Mouse (Mus musculus): Measurements from ENCODE around the gene B4galnt4. TPM values are rescaled to one million over a fixed set of nuclear protein-coding genes. Genes with fewer than 3 reads are reported as not detected.
A peak's percentile ranks its signal among the peaks of the same experiment; 100 is the strongest.

The B4galnt4 gene
- polyA plus RNA-seq, 1 experiment from 2014 or later, result 1.0 TPM

- WGBS, result 66% methylated on average over 2 of the region's 2 CpGs
- Histone ChIP-seq H3K36me3 (no peaks in the 10 kb centered on the region), H3K27me3 (peaks cover 58% of the 10 kb centered on the region), H3K4me2 (peak overlapping the region; percentile 96), H3K9me3 (replicated peaks) (no peaks in the 10 kb centered on the region), H3K27ac (no peak overlapping the region), H3K9ac (no peak overlapping the region), H3K4me1 (replicated peaks) (peaks cover 12% of the 10 kb centered on the region), H3K4me3 (peak overlapping the region; percentile 60)
- ATAC-seq (replicated peaks; ENCODE audit: insufficient number of reproducible peaks, insufficient read depth, low FRiP score, low read depth), result no peak
Observed at GRCm38 (mm10) chr7:141059929-141060328, 975 bp upstream of the B4galnt4 start.

DNA sequence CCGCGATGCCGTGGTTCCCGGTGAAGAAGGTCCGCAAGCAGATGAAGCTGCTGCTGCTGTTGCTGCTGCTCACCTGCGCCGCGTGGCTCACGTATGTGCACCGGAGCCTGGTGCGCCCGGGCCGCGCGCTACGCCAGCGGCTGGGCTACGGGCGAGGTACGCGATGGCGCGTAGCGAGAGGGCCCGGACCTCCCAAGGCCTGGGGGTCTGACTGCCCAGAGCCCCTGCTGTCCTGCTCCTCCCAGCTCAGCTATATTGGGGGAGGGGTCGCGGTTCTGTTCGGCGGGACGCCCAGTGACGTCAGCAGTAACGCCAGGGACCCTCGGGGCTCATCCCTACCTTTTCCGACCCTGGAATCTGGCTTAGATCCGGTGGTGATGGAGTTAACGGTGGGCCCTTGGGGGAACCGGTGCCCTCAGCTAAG lies 377 bp downstream of the B4galnt4 start:
- Histone ChIP-seq H3K27me3 (peaks cover 58% of the 10 kb centered on the region), H3K9ac (peak overlapping the region; percentile 55), H3K4me3 (peak overlapping the region; percentile 60), H3K9me3 (replicated peaks) (no peaks in the 10 kb centered on the region), H3K4me1 (replicated peaks) (peaks cover 12% of the 10 kb centered on the region), H3K36me3 (no peaks in the 10 kb centered on the region), H3K27ac (no peak overlapping the region), H3K4me2 (peak overlapping the region; percentile 96)
- 3% methylated on average over 37 of the region's 37 CpGs for WGBS
- ATAC-seq (replicated peaks; ENCODE audit: insufficient number of reproducible peaks, insufficient read depth, low FRiP score, low read depth), result peak; percentile 8; the same call in 1 of the 2 replicates

DNA sequence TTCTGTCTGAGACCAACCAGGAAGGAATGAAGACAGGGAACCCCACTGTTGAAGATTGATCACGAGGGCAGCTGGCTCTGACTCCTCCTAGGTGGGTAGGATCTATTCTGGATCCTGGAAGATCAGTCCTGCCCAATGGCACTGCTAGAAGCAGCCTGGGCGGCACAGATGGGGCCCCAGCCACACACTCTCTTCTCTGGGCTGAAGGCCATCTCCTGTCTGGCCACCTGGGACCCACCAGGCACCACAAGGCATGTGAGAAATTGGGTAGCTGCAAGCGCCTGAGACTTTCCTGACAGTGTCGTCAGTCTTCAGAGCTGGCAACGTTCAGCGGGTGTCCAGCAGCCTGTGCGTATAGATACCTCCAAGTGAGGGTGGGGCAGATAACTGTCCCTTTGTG lies 1.6 kb downstream of the B4galnt4 start:
- H3K9me3 ChIP-seq (replicated peaks), result no peaks in the 10 kb centered on the region
- no peak overlapping the region for H3K9ac ChIP-seq
- no peaks in the 10 kb centered on the region for H3K36me3 ChIP-seq
- WGBS, result 69% methylated on average over 7 of the region's 7 CpGs
- no peak overlapping the region for H3K4me2 ChIP-seq
- no peak overlapping the region for H3K27ac ChIP-seq
- ATAC-seq (replicated peaks; ENCODE audit: insufficient number of reproducible peaks, insufficient read depth, low FRiP score, low read depth), result no peak
- peaks cover 67% of the 10 kb centered on the region for H3K27me3 ChIP-seq
- H3K4me1 ChIP-seq (replicated peaks), result peaks cover 12% of the 10 kb centered on the region
- H3K4me3 ChIP-seq, result no peak overlapping the region

DNA sequence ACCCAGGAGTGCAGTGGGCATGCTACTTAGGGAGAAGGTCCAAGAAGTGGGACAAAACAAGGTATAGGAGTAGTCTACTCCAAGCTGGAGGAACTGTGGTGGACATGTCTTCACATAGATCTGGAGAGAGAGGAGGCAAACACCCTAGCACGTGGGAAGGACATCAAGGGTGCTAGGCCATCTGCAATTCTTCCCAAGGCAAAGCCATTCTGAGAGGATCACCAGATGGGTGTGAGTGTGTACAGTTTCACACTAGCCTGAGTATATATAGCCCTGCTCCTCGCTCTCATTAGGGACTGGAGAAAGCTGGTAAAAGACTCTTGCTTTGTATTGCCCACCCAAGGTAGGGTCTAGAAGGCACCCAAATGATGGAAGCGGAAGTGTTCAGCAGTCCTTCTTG lies 2.4 kb downstream of the B4galnt4 start:
- no peak overlapping the region for H3K9ac ChIP-seq
- no peak for ATAC-seq (replicated peaks; ENCODE audit: insufficient number of reproducible peaks, insufficient read depth, low FRiP score, low read depth)
- H3K9me3 ChIP-seq (replicated peaks), result no peaks in the 10 kb centered on the region
- H3K4me1 ChIP-seq (replicated peaks), result peaks cover 12% of the 10 kb centered on the region
- H3K4me3 ChIP-seq, result no peak overlapping the region
- peaks cover 75% of the 10 kb centered on the region for H3K27me3 ChIP-seq
- H3K27ac ChIP-seq, result no peak overlapping the region
- H3K4me2 ChIP-seq, result no peak overlapping the region
- 81% methylated on average over 3 of the region's 3 CpGs for WGBS
- no peaks in the 10 kb centered on the region for H3K36me3 ChIP-seq

- H3K27me3 ChIP-seq, result peaks cover 75% of the 10 kb centered on the region
- no peaks in the 10 kb centered on the region for H3K9me3 ChIP-seq (replicated peaks)
- ATAC-seq (replicated peaks; ENCODE audit: insufficient number of reproducible peaks, insufficient read depth, low FRiP score, low read depth), result no peak
- 64% methylated on average over 7 of the region's 7 CpGs for WGBS
- H3K36me3 ChIP-seq, result no peaks in the 10 kb centered on the region
- no peak overlapping the region for H3K4me2 ChIP-seq
- no peak overlapping the region for H3K27ac ChIP-seq
- no peak overlapping the region for H3K4me3 ChIP-seq
- peaks cover 12% of the 10 kb centered on the region for H3K4me1 ChIP-seq (replicated peaks)
- H3K9ac ChIP-seq, result no peak overlapping the region
Observed at GRCm38 (mm10) chr7:141064175-141064574, 3.3 kb downstream of the B4galnt4 start.

GRCm38 (mm10) chr7:141064576-141064975 lies 3.7 kb downstream of the B4galnt4 start:
- no peaks in the 10 kb centered on the region for H3K9me3 ChIP-seq (replicated peaks)
- H3K36me3 ChIP-seq, result no peaks in the 10 kb centered on the region
- ATAC-seq (replicated peaks; ENCODE audit: insufficient number of reproducible peaks, insufficient read depth, low FRiP score, low read depth), result no peak
- no peak overlapping the region for H3K4me3 ChIP-seq
- no peak overlapping the region for H3K4me2 ChIP-seq
- peaks cover 73% of the 10 kb centered on the region for H3K27me3 ChIP-seq
- H3K4me1 ChIP-seq (replicated peaks), result peaks cover 12% of the 10 kb centered on the region
- no peak overlapping the region for H3K27ac ChIP-seq
- 85% methylated on average over 7 of the region's 7 CpGs for WGBS
- H3K9ac ChIP-seq, result no peak overlapping the region

- 64% methylated on average over 19 of the region's 19 CpGs for WGBS
- Histone ChIP-seq H3K4me3 (no peak overlapping the region), H3K27me3 (peaks cover 68% of the 10 kb centered on the region), H3K4me2 (no peak overlapping the region), H3K9ac (no peak overlapping the region), H3K9me3 (replicated peaks) (no peaks in the 10 kb centered on the region), H3K27ac (no peak overlapping the region), H3K36me3 (no peaks in the 10 kb centered on the region), H3K4me1 (replicated peaks) (peaks cover 15% of the 10 kb centered on the region)
- no peak for ATAC-seq (replicated peaks; ENCODE audit: insufficient number of reproducible peaks, insufficient read depth, low FRiP score, low read depth)
Observed at GRCm38 (mm10) chr7:141068351-141068750, 7.4 kb downstream of the B4galnt4 start.

DNA sequence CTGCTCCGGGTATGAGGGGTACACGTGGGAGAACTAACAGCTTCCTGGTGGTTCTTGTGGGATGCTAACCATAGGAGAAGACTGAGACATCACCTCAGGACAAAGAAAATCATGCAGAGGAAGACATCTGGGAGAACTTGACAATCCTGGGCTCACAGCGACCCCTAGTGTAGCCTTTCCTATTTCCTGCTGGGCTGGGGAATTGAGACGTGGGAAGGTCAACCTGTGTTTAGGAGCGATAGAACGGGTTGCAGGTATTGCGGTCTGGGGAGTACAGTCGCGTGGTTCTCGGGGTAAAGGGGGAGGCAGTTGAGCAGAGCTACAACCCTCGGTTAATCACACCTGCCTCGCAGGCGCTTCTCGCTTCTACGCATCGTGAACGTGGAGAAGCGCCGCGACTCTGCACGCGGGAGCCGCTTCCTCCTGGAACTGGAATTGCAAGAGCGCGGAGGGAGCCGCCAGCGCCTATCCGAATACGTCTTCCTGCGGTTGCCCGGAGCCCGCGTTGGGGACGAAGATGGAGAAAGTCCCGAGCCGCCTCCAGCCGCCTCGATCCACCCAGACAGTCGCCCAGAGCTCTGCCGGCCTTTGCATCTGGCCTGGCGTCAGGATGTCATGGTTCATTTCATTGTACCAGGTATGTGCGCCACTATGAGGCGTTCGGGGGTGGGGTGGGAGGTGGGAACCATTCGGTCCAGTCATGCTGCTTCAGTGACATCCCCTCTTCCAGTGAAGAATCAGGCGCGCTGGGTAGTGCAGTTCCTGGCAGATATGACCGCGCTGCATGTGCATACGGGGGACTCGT lies 9.4 kb downstream of the B4galnt4 start:
- peaks cover 67% of the 10 kb centered on the region for H3K27me3 ChIP-seq

DNA sequence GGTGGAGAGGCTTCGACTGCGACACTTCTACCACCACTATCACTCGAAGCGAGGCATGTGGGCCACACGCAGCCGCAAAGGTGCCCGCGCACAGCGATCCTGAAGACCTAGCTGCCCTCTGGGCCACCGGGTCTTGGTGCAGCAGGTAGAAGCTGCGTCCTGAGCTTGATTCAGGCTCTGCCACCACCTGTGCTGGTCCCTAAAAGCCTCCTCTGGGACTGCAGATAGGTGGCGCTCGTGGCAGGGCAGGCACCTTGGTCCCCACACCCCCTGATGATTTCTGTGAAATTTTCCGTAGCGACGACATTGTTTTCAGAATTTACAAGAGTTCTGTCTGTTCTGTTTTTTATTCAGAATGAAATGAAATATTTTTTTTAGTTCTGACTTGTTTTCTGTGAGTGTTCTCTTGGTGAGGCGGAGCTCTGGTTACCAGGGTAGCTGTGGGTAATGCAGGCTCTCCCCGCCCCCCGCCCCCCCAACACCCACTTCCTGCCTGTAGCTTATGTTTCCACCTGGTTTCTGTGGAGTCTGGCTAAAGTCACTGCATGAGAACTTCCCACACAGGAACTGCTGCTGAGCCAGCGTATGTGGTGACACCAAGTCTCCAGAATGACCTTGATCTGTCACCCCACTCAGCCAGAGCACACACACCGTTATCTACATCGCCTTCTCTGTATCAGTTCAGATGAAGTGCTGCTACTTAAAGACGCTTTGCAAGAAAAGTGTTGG lies 11.3 kb downstream of the B4galnt4 start:
- Histone ChIP-seq H3K27me3 (peaks cover 71% of the 10 kb centered on the region), H3K36me3 (no peaks in the 10 kb centered on the region), H3K27ac (no peak overlapping the region), H3K9me3 (replicated peaks) (no peaks in the 10 kb centered on the region), H3K4me1 (replicated peaks) (peaks cover 15% of the 10 kb centered on the region), H3K4me3 (no peak overlapping the region), H3K4me2 (0 out of 2 replicates have a peak overlapping the region, but pooled peaks have one; percentile 16), H3K9ac (no peak overlapping the region)
- WGBS, result 17% methylated on average over 23 of the region's 23 CpGs
- peak; percentile 40 for ATAC-seq (replicated peaks; ENCODE audit: insufficient number of reproducible peaks, insufficient read depth, low FRiP score, low read depth)

More for the DNA sequence above, 9.4 kb downstream of the B4galnt4 start:
- under 1% methylated on average over 51 of the region's 51 CpGs for WGBS
- H3K36me3 ChIP-seq, result no peaks in the 10 kb centered on the region
- H3K4me3 ChIP-seq, result peak overlapping the region; percentile 44
- H3K4me1 ChIP-seq (replicated peaks), result peaks cover 15% of the 10 kb centered on the region
- H3K9ac ChIP-seq, result peak overlapping the region; percentile 35; the same call in 1 of the 2 replicates
- H3K27ac ChIP-seq, result no peak overlapping the region
- peak; percentile 5; the same call in 1 of the 2 replicates for ATAC-seq (replicated peaks; ENCODE audit: insufficient number of reproducible peaks, insufficient read depth, low FRiP score, low read depth)
- no peaks in the 10 kb centered on the region for H3K9me3 ChIP-seq (replicated peaks)
- peak overlapping the region; percentile 77 for H3K4me2 ChIP-seq

GRCm38 (mm10) chr7:141073782-141074181 lies 12.9 kb downstream of the B4galnt4 start:
- WGBS, result 77% methylated on average over 4 of the region's 4 CpGs

GRCm38 (mm10) chr7:141077841-141078240 lies 16.9 kb downstream of the B4galnt4 start, which contains the start of gene Pkp3:
TSS of gene Pkp3 (plus strand) at chr7:141078218.
- H3K36me3 ChIP-seq, result no peaks in the 10 kb centered on the region
- no peak within 1 kb of the TSS for H3K9ac ChIP-seq
- H3K27me3 ChIP-seq, result peaks cover 64% of the 10 kb centered on the region
- no peak within 1 kb of the TSS for H3K27ac ChIP-seq
- H3K9me3 ChIP-seq (replicated peaks), result no peaks in the 10 kb centered on the region
- no peak within 1 kb of the TSS for H3K4me3 ChIP-seq
- no peak for ATAC-seq (replicated peaks; ENCODE audit: insufficient number of reproducible peaks, insufficient read depth, low FRiP score, low read depth)
- no peaks in the 10 kb centered on the region for H3K4me1 ChIP-seq (replicated peaks)
- WGBS, result 85% methylated on average over 15 of the region's 15 CpGs
- H3K4me2 ChIP-seq, result no peak within 1 kb of the TSS

More at GRCm38 (mm10) chr7:141073782-141074181, 12.9 kb downstream of the B4galnt4 start:
- Histone ChIP-seq H3K4me1 (replicated peaks) (peaks cover 15% of the 10 kb centered on the region), H3K27me3 (peaks cover 70% of the 10 kb centered on the region), H3K36me3 (no peaks in the 10 kb centered on the region), H3K4me2 (no peak overlapping the region), H3K4me3 (no peak overlapping the region), H3K27ac (no peak overlapping the region), H3K9me3 (replicated peaks) (no peaks in the 10 kb centered on the region), H3K9ac (no peak overlapping the region)
- ATAC-seq (replicated peaks; ENCODE audit: insufficient number of reproducible peaks, insufficient read depth, low FRiP score, low read depth), result no peak
